Mouse (Mus musculus): ENCODE data around the gene Riox2. TPM values are rescaled to one million over a fixed set of nuclear protein-coding genes. Genes with fewer than 3 reads are reported as not detected.

Gene Riox2
- total and polyA plus RNA-seq, 3 experiments, result 6.5 to 16.6 (median 15.9) TPM

DNA sequence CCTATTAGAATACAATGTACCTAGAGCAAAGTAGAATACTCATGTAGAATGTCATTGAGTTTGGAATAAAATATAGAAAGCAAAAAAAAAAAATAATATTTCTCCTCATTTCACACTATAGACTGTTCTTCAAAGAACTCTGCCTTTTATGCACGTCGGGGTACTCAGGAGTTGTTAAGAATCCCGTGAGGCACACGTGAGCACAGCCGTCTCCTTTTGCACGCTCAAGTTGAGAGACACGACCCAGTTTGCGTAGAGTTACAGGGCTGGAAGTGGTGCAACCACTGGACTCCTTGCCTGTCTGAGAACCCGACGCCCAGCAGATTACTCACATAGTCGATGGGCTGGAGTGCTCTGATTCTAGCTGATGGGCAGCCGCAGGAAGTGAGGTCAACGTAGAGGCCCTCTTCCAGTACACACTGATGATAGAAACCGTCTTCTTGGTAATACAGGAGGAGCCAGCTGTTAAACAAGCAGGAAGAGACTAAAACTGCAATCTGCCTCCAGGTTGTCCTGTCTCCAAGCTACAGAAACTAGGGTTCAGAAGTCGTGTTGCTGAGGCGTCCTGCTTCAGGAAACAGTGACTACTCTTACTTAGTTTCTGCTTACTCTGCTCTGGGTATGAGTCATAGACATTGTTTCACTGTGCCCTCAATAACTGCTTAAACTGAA lies 50.3 kb downstream of the Riox2 start:
- 74% methylated on average over 16 of the region's 16 CpGs for WGBS
- Histone ChIP-seq H3K27me3 (ENCODE audit: control insufficient read depth, insufficient read depth, low read length) (no peaks in the 10 kb centered on the region), H3K4me1 (ENCODE audit: control insufficient read depth, insufficient read depth, low read length) (peaks cover 1% of the 10 kb centered on the region; the same call in 1 of the 2 replicates), H3K27ac (no peak overlapping the region), H3K79me2 (replicated peaks; ENCODE audit: control insufficient read depth, insufficient read depth, low read length) (0 out of 2 replicates have a peak, but pooled peaks cover 1% of the 10 kb centered on the region), H3K4me3 (no peak overlapping the region), H3K9ac (ENCODE audit: low read depth, low read length) (no peak overlapping the region), H3K36me3 (ENCODE audit: control insufficient read depth, insufficient read depth, low read length) (peaks cover 15% of the 10 kb centered on the region; the same call in 1 of the 2 replicates)
- no peak for DNase-seq
- TF ChIP-seq POLR2A (IDR thresholded peaks at IDR 0.05; ENCODE audit: insufficient read depth, low read depth, low read length), result no peak
- no peak for TF ChIP-seq EP300 (IDR thresholded peaks at IDR 0.05; ENCODE audit: insufficient read depth, low read depth, low read length)
- TF ChIP-seq CTCF (IDR thresholded peaks at IDR 0.05), result no peak
- intact Hi-C loops (cut with DNase I), result no loop called here

DNA sequence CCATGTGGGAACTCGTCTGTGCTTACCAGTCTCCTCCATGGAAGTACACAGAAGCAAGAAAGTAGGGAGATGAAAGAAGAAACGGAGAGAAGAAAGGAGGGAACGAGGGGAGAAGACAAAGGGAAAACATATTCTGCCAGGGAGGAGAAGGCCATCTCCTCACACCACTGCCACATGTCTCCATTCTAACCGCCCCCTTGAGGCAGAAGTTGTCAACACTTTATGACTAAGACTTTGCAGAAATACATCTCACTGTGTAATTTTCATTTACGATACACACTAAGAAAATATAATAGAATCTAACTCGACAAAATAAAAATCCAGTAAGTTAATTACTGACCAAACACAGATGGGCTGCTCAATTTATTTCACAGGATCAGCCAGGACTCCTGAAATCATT lies 55.4 kb downstream of the Riox2 start:
- Histone ChIP-seq H3K27me3 (ENCODE audit: control insufficient read depth, insufficient read depth, low read length) (no peaks in the 10 kb centered on the region), H3K4me3 (no peak overlapping the region), H3K36me3 (ENCODE audit: control insufficient read depth, insufficient read depth, low read length) (no peaks in the 10 kb centered on the region), H3K27ac (no peak overlapping the region), H3K4me1 (ENCODE audit: control insufficient read depth, insufficient read depth, low read length) (no peaks in the 10 kb centered on the region), H3K79me2 (replicated peaks; ENCODE audit: control insufficient read depth, insufficient read depth, low read length) (no peaks in the 10 kb centered on the region), H3K9ac (ENCODE audit: low read depth, low read length) (no peak overlapping the region)
- intact Hi-C loops (cut with DNase I), result no loop called here
- 73% methylated on average over 6 of the region's 6 CpGs for WGBS
- TF ChIP-seq POLR2A (IDR thresholded peaks at IDR 0.05; ENCODE audit: insufficient read depth, low read depth, low read length), result no peak
- TF ChIP-seq EP300 (IDR thresholded peaks at IDR 0.05; ENCODE audit: insufficient read depth, low read depth, low read length), result no peak
- peak; percentile 27 for TF ChIP-seq CTCF (IDR thresholded peaks at IDR 0.05)
- no peak for DNase-seq

DNA sequence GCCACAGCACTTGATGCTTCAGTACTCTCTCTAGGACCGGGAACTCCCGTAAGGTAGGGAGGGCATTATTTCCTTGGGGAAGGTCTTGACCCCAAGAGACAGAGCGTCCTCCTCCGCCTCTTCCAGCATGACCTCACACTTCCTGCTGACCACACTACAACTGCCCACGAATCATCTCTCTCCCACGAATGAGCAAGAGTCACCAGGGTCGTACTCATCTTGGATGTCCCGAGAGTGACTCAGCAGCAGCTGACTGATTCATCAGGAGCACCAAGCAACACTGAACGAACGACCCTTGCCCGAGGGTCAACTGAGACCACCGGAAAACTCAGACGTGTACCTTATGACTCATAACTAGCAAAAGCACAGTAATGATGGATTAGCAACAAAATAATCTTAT lies 58.0 kb downstream of the Riox2 start:
- WGBS, result 52% methylated on average over 13 of the region's 13 CpGs
- TF ChIP-seq EP300 (IDR thresholded peaks at IDR 0.05; ENCODE audit: insufficient read depth, low read depth, low read length) (no peak), POLR2A (IDR thresholded peaks at IDR 0.05; ENCODE audit: insufficient read depth, low read depth, low read length) (no peak), CTCF (IDR thresholded peaks at IDR 0.05) (no peak)
- H3K4me3 ChIP-seq, result no peak overlapping the region
- H3K27me3 ChIP-seq (ENCODE audit: control insufficient read depth, insufficient read depth, low read length), result no peaks in the 10 kb centered on the region
- no peaks in the 10 kb centered on the region for H3K79me2 ChIP-seq (replicated peaks; ENCODE audit: control insufficient read depth, insufficient read depth, low read length)
- no peak overlapping the region for H3K9ac ChIP-seq (ENCODE audit: low read depth, low read length)
- no peaks in the 10 kb centered on the region; the same call in 1 of the 2 replicates for H3K4me1 ChIP-seq (ENCODE audit: control insufficient read depth, insufficient read depth, low read length)
- no peak for DNase-seq
- no peak overlapping the region for H3K27ac ChIP-seq
- intact Hi-C loops (cut with DNase I), result no loop called here
- H3K36me3 ChIP-seq (ENCODE audit: control insufficient read depth, insufficient read depth, low read length), result no peaks in the 10 kb centered on the region

DNA sequence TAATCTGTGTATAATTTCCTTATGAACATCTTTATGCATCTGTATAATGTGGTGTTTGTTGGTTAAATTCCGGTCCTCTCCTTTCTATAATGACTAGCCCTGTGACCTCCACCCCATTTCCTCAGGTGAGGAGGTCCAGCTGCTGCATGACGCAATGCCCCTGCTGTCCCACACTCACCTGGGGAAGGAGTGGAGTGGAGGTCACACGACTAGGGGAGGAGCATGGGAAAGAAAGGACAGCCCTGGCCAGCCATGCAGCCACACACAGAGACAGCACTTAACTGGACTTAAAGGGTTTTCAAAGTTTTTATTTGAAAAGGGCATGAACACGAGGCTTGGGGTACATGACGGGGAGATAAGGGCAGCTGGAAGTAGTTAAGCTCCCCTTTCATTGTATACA lies 59.7 kb downstream of the Riox2 start:
- no peak for DNase-seq
- no peaks in the 10 kb centered on the region for H3K79me2 ChIP-seq (replicated peaks; ENCODE audit: control insufficient read depth, insufficient read depth, low read length)
- 85% methylated on average over 5 of the region's 5 CpGs for WGBS
- no peak overlapping the region for H3K9ac ChIP-seq (ENCODE audit: low read depth, low read length)
- H3K36me3 ChIP-seq (ENCODE audit: control insufficient read depth, insufficient read depth, low read length), result no peaks in the 10 kb centered on the region; the same call in 1 of the 2 replicates
- intact Hi-C loops (cut with DNase I), result loop anchor here (5.0 to 10.0 kb wide), 2 partner anchors 49 to 84 kb away; no protein-coding TSS in a partner anchor
- H3K4me1 ChIP-seq (ENCODE audit: control insufficient read depth, insufficient read depth, low read length), result no peaks in the 10 kb centered on the region; the same call in 1 of the 2 replicates
- H3K4me3 ChIP-seq, result no peak overlapping the region
- no peak overlapping the region for H3K27ac ChIP-seq
- TF ChIP-seq EP300 (IDR thresholded peaks at IDR 0.05; ENCODE audit: insufficient read depth, low read depth, low read length), result no peak
- TF ChIP-seq CTCF (IDR thresholded peaks at IDR 0.05), result no peak
- TF ChIP-seq POLR2A (IDR thresholded peaks at IDR 0.05; ENCODE audit: insufficient read depth, low read depth, low read length), result no peak
- no peaks in the 10 kb centered on the region for H3K27me3 ChIP-seq (ENCODE audit: control insufficient read depth, insufficient read depth, low read length)

DNA sequence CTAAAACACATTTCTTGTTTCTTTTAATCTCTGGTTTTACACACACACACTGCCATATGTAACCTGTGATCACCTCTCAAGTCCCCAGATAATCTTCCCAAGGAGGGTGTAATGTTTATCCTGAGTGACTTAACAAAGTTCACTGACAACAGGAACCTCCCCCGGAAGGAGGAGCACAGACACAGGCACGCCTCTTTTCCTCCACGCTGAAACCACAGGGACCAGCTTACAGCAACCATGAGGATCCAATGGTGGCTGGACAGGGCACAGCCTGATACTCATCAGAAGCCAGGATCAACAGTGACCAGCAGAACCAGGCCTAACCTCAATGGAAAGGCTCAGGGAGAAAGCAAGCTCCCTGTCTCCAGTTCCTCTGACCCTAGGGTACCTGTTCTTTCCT lies 61.0 kb downstream of the Riox2 start:
- no peak for DNase-seq
- H3K4me1 ChIP-seq (ENCODE audit: control insufficient read depth, insufficient read depth, low read length), result no peaks in the 10 kb centered on the region; the same call in 1 of the 2 replicates
- intact Hi-C loops (cut with DNase I), result loop anchor here (5.0 to 10.0 kb wide), 2 partner anchors 50 to 82 kb away; no protein-coding TSS in a partner anchor
- TF ChIP-seq POLR2A (IDR thresholded peaks at IDR 0.05; ENCODE audit: insufficient read depth, low read depth, low read length) (no peak), EP300 (IDR thresholded peaks at IDR 0.05; ENCODE audit: insufficient read depth, low read depth, low read length) (no peak), CTCF (IDR thresholded peaks at IDR 0.05) (no peak)
- H3K4me3 ChIP-seq, result no peak overlapping the region
- peaks cover under 1% of the 10 kb centered on the region; the same call in 1 of the 2 replicates for H3K36me3 ChIP-seq (ENCODE audit: control insufficient read depth, insufficient read depth, low read length)
- H3K27ac ChIP-seq, result no peak overlapping the region
- 44% methylated on average over 3 of the region's 3 CpGs for WGBS
- H3K9ac ChIP-seq (ENCODE audit: low read depth, low read length), result no peak overlapping the region
- H3K27me3 ChIP-seq (ENCODE audit: control insufficient read depth, insufficient read depth, low read length), result no peaks in the 10 kb centered on the region
- H3K79me2 ChIP-seq (replicated peaks; ENCODE audit: control insufficient read depth, insufficient read depth, low read length), result no peaks in the 10 kb centered on the region

DNA sequence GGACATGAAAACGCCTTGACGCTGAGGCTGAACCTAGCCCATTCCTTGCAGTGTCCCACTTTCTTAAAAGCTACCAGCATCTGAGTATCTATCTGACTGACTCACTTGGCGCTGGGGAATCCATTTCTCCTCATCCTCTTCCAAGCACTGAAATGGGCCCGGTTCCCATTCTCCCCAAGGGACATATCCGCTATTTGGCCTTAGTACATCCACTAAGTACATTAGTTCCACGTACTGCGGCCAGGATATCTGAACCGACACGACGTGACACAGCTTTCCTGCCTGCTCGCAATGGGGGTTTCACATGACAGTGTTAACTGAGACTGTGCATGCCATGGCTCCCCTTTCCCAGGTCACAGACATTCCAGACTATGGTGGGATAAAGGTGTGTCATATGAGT lies 62.8 kb downstream of the Riox2 start:
- Histone ChIP-seq H3K9ac (ENCODE audit: low read depth, low read length) (no peak overlapping the region), H3K79me2 (replicated peaks; ENCODE audit: control insufficient read depth, insufficient read depth, low read length) (no peaks in the 10 kb centered on the region), H3K4me1 (ENCODE audit: control insufficient read depth, insufficient read depth, low read length) (no peaks in the 10 kb centered on the region; the same call in 1 of the 2 replicates), H3K27me3 (ENCODE audit: control insufficient read depth, insufficient read depth, low read length) (no peaks in the 10 kb centered on the region), H3K36me3 (ENCODE audit: control insufficient read depth, insufficient read depth, low read length) (peaks cover 6% of the 10 kb centered on the region), H3K27ac (no peak overlapping the region), H3K4me3 (no peak overlapping the region)
- 68% methylated on average over 11 of the region's 11 CpGs for WGBS
- TF ChIP-seq EP300 (IDR thresholded peaks at IDR 0.05; ENCODE audit: insufficient read depth, low read depth, low read length) (no peak), CTCF (IDR thresholded peaks at IDR 0.05) (no peak), POLR2A (IDR thresholded peaks at IDR 0.05; ENCODE audit: insufficient read depth, low read depth, low read length) (no peak)
- intact Hi-C loops (cut with DNase I), result loop anchor here (5.0 to 10.0 kb wide), 2 partner anchors 52 to 80 kb away; no protein-coding TSS in a partner anchor
- peak; percentile 41 to 50 for DNase-seq

Data from heart, adult 2 months (tissue).